In genomic region chr6:134262383-134262782, GRCm38 (mm10) we compare ENCODE assay signal across 11 mouse cellular contexts.
DNase-seq lines count a peak whose midpoint lies in the region; ATAC-seq and TF ChIP-seq lines count a peak whose summit lies in the region.
"Had no signal": no experiment of that assay in that cellular context is flagged by ENCODE, and none has a peak within 500 bp of the region (broad histone marks: within the 10 kb centered on the region; RNA-seq: fewer than 3 reads in every experiment).

No protein-coding gene starts in this region.

- H3K27ac ChIP-seq in heart, embryonic 11.5 days (ENCODE audit: low read depth, low read length) = peak overlapping the region; percentile 66; the same call in 1 of the 2 replicates
- H3K27ac ChIP-seq in lung, postnatal 0 days (ENCODE audit: low read length) = peak overlapping the region; percentile 26; the same call in 1 of the 2 replicates
- H3K27ac ChIP-seq in intestine, embryonic 16.5 days (ENCODE audit: low read length) = peak overlapping the region; percentile 55
- H3K27ac ChIP-seq: forebrain, embryonic 12.5 days; midbrain, embryonic 12.5 days had no signal

- TF ChIP-seq EP300 in lung, postnatal 0 days (IDR thresholded peaks at IDR 0.05) = no peak

- peaks cover 2% of the 10 kb centered on the region; the same call in 1 of the 2 replicates for H3K9me3 ChIP-seq in heart, embryonic 11.5 days (replicated peaks; ENCODE audit: control insufficient read depth, low read length)
- no peaks in the 10 kb centered on the region for H3K9me3 ChIP-seq in lung, postnatal 0 days (ENCODE audit: low read length)
- no peaks in the 10 kb centered on the region for H3K9me3 ChIP-seq in intestine, embryonic 16.5 days (ENCODE audit: control insufficient read depth, low read length)
- H3K9me3 ChIP-seq: midbrain, embryonic 12.5 days had no signal

- TF ChIP-seq CTCF in lung, postnatal 0 days (IDR thresholded peaks at IDR 0.05) = no peak

- DNase-seq in heart, adult 8-10 months (ENCODE audit: low spot score) = no peak
- no peak for DNase-seq in lung, postnatal 0 days (ENCODE audit: low spot score)
- no peak for DNase-seq in lung, postnatal 14 days
- DNase-seq in frontal cortex, adult 2 months (ENCODE audit: extremely low spot score in 1 of 2, low spot score in 1 of 2) = no peak
- DNase-seq in left cerebral cortex, adult 11 months (ENCODE audit: low spot score) = no peak
- DNase-seq: cerebellum, adult 9-11 months had no signal

- ATAC-seq in heart, embryonic 11.5 days (replicated peaks; ENCODE audit: insufficient number of reproducible peaks, low FRiP score, low TSS enrichment) = no peak
- ATAC-seq in lung, postnatal 0 days = no peak
- peak; percentile 6; the same call in 1 of the 2 replicates for ATAC-seq in intestine, embryonic 16.5 days

- peaks cover 16% of the 10 kb centered on the region for H3K36me3 ChIP-seq in heart, embryonic 11.5 days (ENCODE audit: control insufficient read depth, insufficient read depth, low read length)
- peaks cover 5% of the 10 kb centered on the region; the same call in 1 of the 2 replicates for H3K36me3 ChIP-seq in lung, postnatal 0 days (ENCODE audit: insufficient read depth, low read length)
- H3K36me3 ChIP-seq in intestine, embryonic 16.5 days (ENCODE audit: control insufficient read depth, insufficient read depth, low read length) = peaks cover 40% of the 10 kb centered on the region

- H3K27me3 ChIP-seq in heart, embryonic 11.5 days (ENCODE audit: control insufficient read depth, insufficient read depth, low read length) = no peaks in the 10 kb centered on the region
- H3K27me3 ChIP-seq in lung, postnatal 0 days (replicated peaks; ENCODE audit: insufficient read depth, low read length) = no peaks in the 10 kb centered on the region
- H3K27me3 ChIP-seq in intestine, embryonic 16.5 days (replicated peaks; ENCODE audit: control insufficient read depth, insufficient read depth, low read length) = no peaks in the 10 kb centered on the region
- H3K27me3 ChIP-seq: forebrain, embryonic 12.5 days; midbrain, embryonic 12.5 days; Patski had no signal

- H3K4me1 ChIP-seq in heart, embryonic 11.5 days (ENCODE audit: control insufficient read depth, insufficient read depth, low read length) = 0 out of 2 replicates have a peak, but pooled peaks cover 2% of the 10 kb centered on the region
- H3K4me1 ChIP-seq in lung, postnatal 0 days (ENCODE audit: insufficient read depth, low read depth, low read length) = no peaks in the 10 kb centered on the region
- H3K4me1 ChIP-seq in intestine, embryonic 16.5 days (ENCODE audit: control insufficient read depth, insufficient read depth, low read length) = 0 out of 2 replicates have a peak, but pooled peaks cover 3% of the 10 kb centered on the region
- H3K4me1 ChIP-seq: forebrain, embryonic 12.5 days; midbrain, embryonic 12.5 days had no signal

- no peak overlapping the region for H3K4me3 ChIP-seq in heart, embryonic 11.5 days (ENCODE audit: low read depth, low read length)
- H3K4me3 ChIP-seq in lung, postnatal 0 days (ENCODE audit: low read depth, low read length) = no peak overlapping the region
- no peak overlapping the region for H3K4me3 ChIP-seq in intestine, embryonic 16.5 days (ENCODE audit: low read length)
- H3K4me3 ChIP-seq: forebrain, embryonic 12.5 days; midbrain, embryonic 12.5 days had no signal

- H3K4me2 ChIP-seq in heart, embryonic 11.5 days = no peak overlapping the region
- H3K4me2 ChIP-seq in lung, postnatal 0 days (replicated peaks; ENCODE audit: low read depth, low read length) = no peak overlapping the region
- no peak overlapping the region for H3K4me2 ChIP-seq in intestine, embryonic 16.5 days (ENCODE audit: low read depth, low read length)
- H3K4me2 ChIP-seq: forebrain, embryonic 12.5 days; midbrain, embryonic 12.5 days had no signal

- no peak overlapping the region for H3K9ac ChIP-seq in heart, embryonic 11.5 days (ENCODE audit: low read depth, low read length)
- no peak overlapping the region for H3K9ac ChIP-seq in lung, postnatal 0 days (replicated peaks; ENCODE audit: low read depth)
- no peak overlapping the region for H3K9ac ChIP-seq in intestine, embryonic 16.5 days (ENCODE audit: low read depth, low read length)
- H3K9ac ChIP-seq: forebrain, embryonic 12.5 days; midbrain, embryonic 12.5 days had no signal

- 72% methylated on average over 4 of the region's 4 CpGs for WGBS in heart, embryonic 11.5 days (ENCODE audit: insufficient replicate concordance)
- WGBS in lung, postnatal 0 days = 69% methylated on average over 4 of the region's 4 CpGs
- 87% methylated on average over 4 of the region's 4 CpGs for WGBS in intestine, embryonic 16.5 days
